Mouse (Mus musculus) midbrain, embryonic 15.5 days (tissue): ENCODE measurements at regions not wholly inside any gene's neighbourhood (a gene's known extent, or its start where the extent isn't known, plus 50 kb on each side); places are given as distances from the start of the nearest gene placed in this dataset.
A peak's percentile ranks its signal among the peaks of the same experiment; 100 is the strongest.

Source experiments
- ATAC-seq: fragments of 200-750 bp; cut with Nextera tagmentation; replicated peaks from 2 replicates; pipeline ENCODE4 v1.8.0; 2017; ENCODE audit warnings: moderate TSS enrichment
- H3K27ac ChIP-seq: fragments of 300-500 bp; sonication (generic); 2 replicates; pipeline ENCODE4 v1.5.1; 2015; ENCODE audit warnings: mild to moderate bottlenecking, inconsistent platforms
- H3K27me3 ChIP-seq: fragments of 300-500 bp; sonication (generic); replicated peaks from 2 replicates; pipeline ENCODE4 v1.6.1; 2015; ENCODE audit warnings: inconsistent platforms
- H3K36me3 ChIP-seq: fragments of 300-500 bp; sonication (generic); replicated peaks from 2 replicates; pipeline ENCODE4 v1.6.1; 2015; ENCODE audit warnings: inconsistent platforms
- H3K4me1 ChIP-seq: fragments of 300-500 bp; sonication (generic); 2 replicates; pipeline ENCODE4 v1.6.1; 2015; ENCODE audit warnings: inconsistent platforms
- H3K4me2 ChIP-seq: fragments of 300-500 bp; sonication (generic); 2 replicates; pipeline ENCODE4 v1.6.1; 2015; ENCODE audit warnings: inconsistent platforms, mild to moderate bottlenecking, moderate library complexity
- H3K4me3 ChIP-seq: fragments of 300-500 bp; sonication (generic); 2 replicates; pipeline ENCODE4 v1.5.1; 2015; ENCODE audit warnings: mild to moderate bottlenecking, inconsistent platforms
- H3K9ac ChIP-seq: fragments of 300-500 bp; sonication (generic); 2 replicates; pipeline ENCODE4 v1.6.1; 2015; ENCODE audit warnings: mild to moderate bottlenecking, inconsistent platforms
- H3K9me3 ChIP-seq: fragments of 300-500 bp; sonication (generic); 2 replicates; pipeline ENCODE4 v1.6.1; 2016; ENCODE audit warnings: inconsistent platforms
- WGBS: fragments of 180-500 bp; shearing (Covaris S2); methylation state at CpG from one replicate; pipeline ENCODE4 v1.1.7; 2015; ENCODE audit warnings: mixed read lengths; 5-methylcytosine and 5-hydroxymethylcytosine counted together

DNA sequence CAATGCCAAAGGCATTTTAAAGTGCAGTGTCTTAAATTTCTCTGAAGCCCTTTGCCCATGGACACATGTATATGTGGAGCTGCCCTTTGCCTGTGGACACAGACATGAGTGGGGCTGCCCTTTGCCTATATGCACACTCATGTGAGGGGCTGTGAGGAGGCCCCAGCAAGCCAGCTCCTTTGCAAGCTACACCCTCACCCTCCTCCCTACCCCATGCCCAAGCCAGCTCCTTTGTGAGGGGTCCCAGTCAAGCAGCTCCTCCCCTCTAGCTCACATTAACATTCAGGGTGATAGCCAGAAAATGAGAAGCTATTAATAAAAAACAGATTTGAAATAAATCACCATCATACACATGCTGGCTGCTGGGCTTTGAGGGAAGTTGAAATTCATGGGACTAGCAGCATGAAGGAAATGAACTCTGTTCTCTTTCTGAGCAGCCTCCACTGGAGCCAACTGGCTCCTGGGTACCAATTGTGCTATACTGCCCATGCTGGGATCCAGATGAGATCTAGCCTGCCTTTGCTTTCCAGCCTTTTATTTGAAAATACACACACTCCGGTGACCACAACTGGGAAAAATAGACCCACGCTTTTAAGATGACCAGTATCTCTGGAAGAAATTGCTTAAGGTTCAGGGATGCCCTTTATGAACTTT lies 151.4 kb downstream of the Abcc12 start:
- peak overlapping the region; percentile 65 for H3K27ac ChIP-seq
- H3K27me3 ChIP-seq = no peaks in the 10 kb centered on the region
- H3K9me3 ChIP-seq = no peaks in the 10 kb centered on the region
- peaks cover 16% of the 10 kb centered on the region for H3K4me1 ChIP-seq
- no peak overlapping the region for H3K4me3 ChIP-seq
- peak; percentile 71 for ATAC-seq
- H3K4me2 ChIP-seq = no peak overlapping the region
- WGBS = 86% methylated on average over 2 of the region's 2 CpGs
- H3K9ac ChIP-seq = peak overlapping the region; percentile 10; the same call in 1 of the 2 replicates
- H3K36me3 ChIP-seq = no peaks in the 10 kb centered on the region

DNA sequence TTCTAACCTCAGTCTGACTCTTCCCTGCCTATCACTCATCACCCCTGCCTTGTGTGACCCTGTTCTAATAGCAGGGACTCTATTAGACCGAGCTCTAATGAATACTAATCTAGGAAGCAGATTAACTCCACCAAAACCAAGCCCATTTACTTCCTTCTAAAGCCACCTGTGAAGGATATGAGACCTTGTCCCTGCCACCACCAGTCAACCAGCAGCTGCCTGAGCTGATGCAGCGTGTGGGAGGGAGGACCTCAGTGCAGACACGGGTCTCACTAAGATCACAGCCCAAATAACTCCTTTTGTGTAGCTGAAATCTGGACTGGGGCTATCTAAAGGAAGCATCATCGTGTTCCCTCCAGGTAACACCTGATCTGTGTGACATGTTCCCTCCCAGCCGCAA lies 152.4 kb downstream of the Abcc12 start:
- Histone ChIP-seq H3K27me3 (no peaks in the 10 kb centered on the region), H3K9ac (no peak overlapping the region), H3K4me3 (no peak overlapping the region), H3K27ac (no peak overlapping the region), H3K4me2 (no peak overlapping the region), H3K9me3 (no peaks in the 10 kb centered on the region), H3K4me1 (peaks cover 16% of the 10 kb centered on the region), H3K36me3 (no peaks in the 10 kb centered on the region)
- 39% methylated on average over 5 of the region's 5 CpGs for WGBS
- no peak for ATAC-seq

DNA sequence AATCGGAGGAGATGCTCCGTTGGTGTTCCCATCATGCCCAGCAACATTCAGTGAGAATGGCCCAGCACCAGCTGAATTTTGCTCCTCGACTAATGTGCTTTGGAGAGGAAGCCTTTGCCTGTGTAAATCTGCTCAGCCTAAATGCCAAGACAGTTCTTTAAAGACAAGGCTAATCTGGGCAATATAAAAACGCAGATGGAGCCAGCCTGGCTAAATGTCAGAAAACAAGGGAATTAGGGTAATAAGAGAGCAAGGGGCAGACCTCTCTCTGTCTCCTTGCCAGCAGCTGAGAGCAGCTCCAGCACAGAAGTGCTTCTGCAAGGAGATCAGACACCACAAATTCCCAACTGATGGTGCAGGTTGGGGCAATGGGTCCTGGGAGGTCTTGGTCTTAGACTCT lies 154.4 kb downstream of the Abcc12 start:
- no peak overlapping the region for H3K4me3 ChIP-seq
- no peak for ATAC-seq
- H3K9me3 ChIP-seq = no peaks in the 10 kb centered on the region
- no peak overlapping the region for H3K9ac ChIP-seq
- peaks cover 16% of the 10 kb centered on the region for H3K4me1 ChIP-seq
- no peak overlapping the region for H3K27ac ChIP-seq
- H3K36me3 ChIP-seq = no peaks in the 10 kb centered on the region
- no peaks in the 10 kb centered on the region for H3K27me3 ChIP-seq
- no peak overlapping the region for H3K4me2 ChIP-seq
- WGBS = 48% methylated on average over 4 of the region's 4 CpGs

GRCm38 (mm10) chr8:86425382-86425781 lies 155.1 kb downstream of the Abcc12 start:
- no peak for ATAC-seq
- no peak overlapping the region for H3K27ac ChIP-seq
- 91% methylated on average over 3 of the region's 3 CpGs for WGBS
- no peaks in the 10 kb centered on the region for H3K9me3 ChIP-seq
- no peaks in the 10 kb centered on the region for H3K36me3 ChIP-seq
- H3K4me1 ChIP-seq = peaks cover 16% of the 10 kb centered on the region
- no peaks in the 10 kb centered on the region for H3K27me3 ChIP-seq
- H3K4me2 ChIP-seq = no peak overlapping the region
- no peak overlapping the region for H3K9ac ChIP-seq
- H3K4me3 ChIP-seq = no peak overlapping the region

- no peak overlapping the region for H3K4me2 ChIP-seq
- no peak overlapping the region for H3K4me3 ChIP-seq
- H3K27me3 ChIP-seq = no peaks in the 10 kb centered on the region
- peak; percentile 67 for ATAC-seq
- H3K27ac ChIP-seq = peak overlapping the region; percentile 60
- 40% methylated on average over 5 of the region's 5 CpGs for WGBS
- no peaks in the 10 kb centered on the region; the same call in 1 of the 2 replicates for H3K9me3 ChIP-seq
- no peak overlapping the region for H3K9ac ChIP-seq
- H3K36me3 ChIP-seq = no peaks in the 10 kb centered on the region
- H3K4me1 ChIP-seq = peaks cover 17% of the 10 kb centered on the region
Observed at GRCm38 (mm10) chr8:86419059-86419651, 161.3 kb downstream of the Abcc12 start.

GRCm38 (mm10) chr8:86418414-86418981 lies 162.0 kb downstream of the Abcc12 start:
- Histone ChIP-seq H3K4me3 (no peak overlapping the region), H3K36me3 (no peaks in the 10 kb centered on the region), H3K4me2 (no peak overlapping the region), H3K27me3 (no peaks in the 10 kb centered on the region), H3K9ac (no peak overlapping the region), H3K27ac (peak overlapping the region; percentile 60), H3K4me1 (peaks cover 17% of the 10 kb centered on the region), H3K9me3 (no peaks in the 10 kb centered on the region; the same call in 1 of the 2 replicates)
- ATAC-seq = peak; percentile 58; the same call in 1 of the 2 replicates
- WGBS = 20% methylated on average over 7 of the region's 7 CpGs

- 82% methylated on average over 2 of the region's 2 CpGs for WGBS
- 0 out of 2 replicates have a peak, but pooled peaks cover 2% of the 10 kb centered on the region for H3K27me3 ChIP-seq
- H3K9ac ChIP-seq = no peak overlapping the region
- no peaks in the 10 kb centered on the region; the same call in 1 of the 2 replicates for H3K9me3 ChIP-seq
- H3K36me3 ChIP-seq = no peaks in the 10 kb centered on the region
- H3K4me3 ChIP-seq = no peak overlapping the region
- H3K4me2 ChIP-seq = no peak overlapping the region
- no peak for ATAC-seq
- no peak overlapping the region for H3K27ac ChIP-seq
- peaks cover 17% of the 10 kb centered on the region for H3K4me1 ChIP-seq
Observed at GRCm38 (mm10) chr8:86415208-86415607, 165.3 kb downstream of the Abcc12 start.

GRCm38 (mm10) chr8:86411232-86411631 lies 169.3 kb downstream of the Abcc12 start:
- Histone ChIP-seq H3K4me1 (no peaks in the 10 kb centered on the region), H3K4me3 (no peak overlapping the region), H3K27me3 (0 out of 2 replicates have a peak, but pooled peaks cover 2% of the 10 kb centered on the region), H3K9ac (no peak overlapping the region), H3K27ac (no peak overlapping the region), H3K36me3 (no peaks in the 10 kb centered on the region), H3K4me2 (no peak overlapping the region), H3K9me3 (no peaks in the 10 kb centered on the region)
- ATAC-seq = no peak
- WGBS = 83% methylated on average over 8 of the region's 8 CpGs

DNA sequence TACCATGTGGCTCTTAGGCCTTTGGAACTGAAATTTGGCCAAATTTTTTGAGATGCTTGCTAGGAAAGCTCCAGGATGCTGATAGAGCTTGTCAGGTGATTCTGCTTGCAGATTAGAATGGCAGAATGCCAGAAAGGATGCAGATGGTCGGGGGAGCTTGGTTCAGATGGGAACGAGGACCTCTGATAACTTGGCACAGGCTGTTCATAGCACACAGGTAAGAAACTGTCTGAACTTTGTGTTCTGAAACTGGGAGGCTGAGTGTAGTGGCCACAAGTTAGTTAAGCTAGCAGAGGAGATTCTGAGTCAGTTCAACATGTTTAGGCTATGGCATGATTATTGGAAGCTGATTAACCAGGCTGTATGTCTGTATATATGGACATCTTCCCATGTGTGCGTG lies 174.3 kb downstream of the Abcc12 start:
- Histone ChIP-seq H3K4me1 (peaks cover 11% of the 10 kb centered on the region; the same call in 1 of the 2 replicates), H3K36me3 (no peaks in the 10 kb centered on the region), H3K9ac (no peak overlapping the region), H3K27ac (no peak overlapping the region), H3K4me2 (no peak overlapping the region), H3K27me3 (no peaks in the 10 kb centered on the region), H3K9me3 (no peaks in the 10 kb centered on the region), H3K4me3 (no peak overlapping the region)
- WGBS = 63% methylated on average over 3 of the region's 3 CpGs
- no peak for ATAC-seq

- Histone ChIP-seq H3K36me3 (no peaks in the 10 kb centered on the region), H3K9me3 (no peaks in the 10 kb centered on the region), H3K9ac (no peak overlapping the region), H3K4me3 (no peak overlapping the region), H3K27ac (peak overlapping the region; percentile 31; the same call in 1 of the 2 replicates), H3K4me2 (no peak overlapping the region), H3K27me3 (no peaks in the 10 kb centered on the region), H3K4me1 (peaks cover 11% of the 10 kb centered on the region; the same call in 1 of the 2 replicates)
- ATAC-seq = 0 out of 2 replicates have a peak, but pooled peaks have one; percentile 45
- 72% methylated on average over 4 of the region's 4 CpGs for WGBS
Observed at GRCm38 (mm10) chr8:86403434-86403833, 177.1 kb downstream of the Abcc12 start.

GRCm38 (mm10) chr8:86401946-86402345 lies 178.5 kb downstream of the Abcc12 start:
- H3K27ac ChIP-seq = no peak overlapping the region
- ATAC-seq = no peak
- peaks cover 11% of the 10 kb centered on the region; the same call in 1 of the 2 replicates for H3K4me1 ChIP-seq
- no peak overlapping the region for H3K4me2 ChIP-seq
- H3K36me3 ChIP-seq = no peaks in the 10 kb centered on the region
- no peaks in the 10 kb centered on the region for H3K27me3 ChIP-seq
- H3K9ac ChIP-seq = no peak overlapping the region
- 70% methylated on average over 2 of the region's 2 CpGs for WGBS
- no peak overlapping the region for H3K4me3 ChIP-seq
- H3K9me3 ChIP-seq = no peaks in the 10 kb centered on the region

DNA sequence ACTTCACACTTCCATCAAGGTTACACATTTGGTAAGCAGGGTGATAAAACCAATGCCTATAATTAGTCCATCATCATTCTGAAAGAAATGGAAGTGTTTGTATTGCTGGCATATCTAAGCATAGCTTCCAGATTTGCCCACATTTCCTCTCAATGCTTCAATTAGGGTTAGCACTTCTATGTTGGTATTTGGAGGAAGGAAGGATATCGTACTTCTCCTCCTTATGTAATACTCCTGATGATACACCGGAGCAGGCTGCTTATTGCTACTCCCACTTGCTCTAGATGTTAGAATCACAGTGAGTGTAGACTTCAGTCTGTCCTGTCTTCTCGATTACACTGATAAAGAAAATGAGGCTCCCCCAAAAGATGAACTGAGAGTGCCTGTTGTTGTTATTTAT lies 185.4 kb downstream of the Abcc12 start:
- 91% methylated on average over 3 of the region's 3 CpGs for WGBS
- H3K36me3 ChIP-seq = no peaks in the 10 kb centered on the region
- H3K4me3 ChIP-seq = no peak overlapping the region
- no peak overlapping the region for H3K9ac ChIP-seq
- ATAC-seq = no peak
- no peak overlapping the region for H3K4me2 ChIP-seq
- H3K27ac ChIP-seq = no peak overlapping the region
- H3K27me3 ChIP-seq = no peaks in the 10 kb centered on the region
- peaks cover 18% of the 10 kb centered on the region for H3K4me1 ChIP-seq
- H3K9me3 ChIP-seq = no peaks in the 10 kb centered on the region
